Mouse (Mus musculus) frontal cortex, adult (tissue): ENCODE data around the gene Ssr4.

Experiments used
- ATAC-seq: cut with Nextera tagmentation; 2 replicates; pipeline ENCODE4 v1.9.2; 2017; ENCODE audit warnings: mild to moderate bottlenecking, moderate library complexity, mixed read lengths; ENCODE audit not compliant: low TSS enrichment

Gene Ssr4

GRCm38 (mm10) chrX:73805814-73806213 is 19.0 kb downstream of the Ssr4 start:
- ATAC-seq = peak; percentile 88

GRCm38 (mm10) chrX:73815072-73815471 is 28.2 kb downstream of the Ssr4 start:
- peak; percentile 64; the same call in 1 of the 2 replicates for ATAC-seq

GRCm38 (mm10) chrX:73816596-73817314 is 29.9 kb downstream of the Ssr4 start:
- ATAC-seq = no peak

GRCm38 (mm10) chrX:73823747-73824146 is 36.9 kb downstream of the Ssr4 start:
- peak; percentile 29 for ATAC-seq

GRCm38 (mm10) chrX:73824185-73825151 is 37.6 kb downstream of the Ssr4 start, which contains the start of gene Pdzd4:
Gene Pdzd4, minus strand, starts transcription at chrX:73824969.
- peak; percentile 89 for ATAC-seq

GRCm38 (mm10) chrX:73835731-73836130 is 48.9 kb downstream of the Ssr4 start:
- no peak for ATAC-seq

- no peak for ATAC-seq
Measured at GRCm38 (mm10) chrX:73836691-73837090, 49.9 kb downstream of the Ssr4 start.
